Mouse (Mus musculus) c-Kit-positive CD71-negative TER-119-negative erythroid progenitor cells, embryonic 14.5 days (primary cell): Measurements from ENCODE around the gene Zfp955a.
"Not testable (repeated sequence)": the region's sequence is repeated elsewhere in the genome, so short reads cannot be mapped to it uniquely, and the experiment has no call there.

Experiments used
- DNase-seq: peaks from one replicate; pipeline ENCODE4 v3.0.0-alpha.2; 2013; ENCODE audit warnings: low read depth

Zfp955a gene

GRCm38 (mm10) chr17:33254530-33255318 is at the start of gene Zfp955a:
Gene Zfp955a (minus strand): TSS chr17:33255145.
- not testable (repeated sequence) for DNase-seq

GRCm38 (mm10) chr17:33289876-33290149 is 34.9 kb upstream of the Zfp955a start:
- DNase-seq: not testable (repeated sequence)

DNA sequence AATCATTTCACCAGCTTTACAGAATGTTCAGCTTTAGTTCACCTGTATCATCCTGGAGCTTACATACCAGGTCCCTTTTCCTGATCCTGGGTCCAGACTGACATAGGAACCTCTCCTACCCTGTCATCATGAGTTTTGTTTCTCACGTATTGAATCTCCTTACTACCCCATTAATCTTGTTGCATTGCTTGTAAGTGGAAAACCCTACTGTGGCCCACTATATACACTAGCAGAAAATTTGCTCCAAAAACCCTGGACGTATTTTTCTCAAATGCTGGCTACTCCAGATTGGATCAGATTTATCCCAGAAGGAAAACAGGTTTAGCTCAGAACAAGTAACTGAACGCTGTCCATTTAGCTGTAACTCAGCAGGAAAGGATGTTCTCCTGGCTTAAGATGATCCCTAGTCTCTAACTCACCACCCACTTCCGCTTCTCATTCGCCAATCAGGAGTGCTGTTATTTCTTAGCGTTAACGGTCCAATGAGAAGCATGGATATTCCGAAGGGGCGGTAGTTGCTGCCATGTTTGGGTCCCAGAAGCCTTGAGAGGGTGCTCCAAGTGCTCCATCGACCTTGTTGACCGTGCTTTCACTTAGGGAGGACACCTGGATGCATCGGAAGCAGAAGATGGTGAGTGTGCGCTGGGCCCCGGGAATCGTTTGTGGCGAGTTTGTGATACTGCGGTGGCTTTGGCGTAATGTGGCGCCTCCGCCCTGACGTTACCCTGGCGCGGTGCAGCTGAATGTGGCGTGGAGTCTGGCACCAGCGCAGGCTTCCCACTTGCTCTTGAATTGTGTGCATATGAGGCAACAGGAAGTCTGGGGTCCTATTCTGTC is 34.3 kb upstream of the Zfp955a start, which contains the start of gene Zfp955b:
Gene Zfp955b, plus strand, starts transcription at position 506 of the 837 bp plus-strand sequence.
- not testable (repeated sequence) for DNase-seq

- no peak for DNase-seq
These were observed 14.0 kb upstream of the Zfp955a start for GRCm38 (mm10) chr17:33268907-33269306.

DNA sequence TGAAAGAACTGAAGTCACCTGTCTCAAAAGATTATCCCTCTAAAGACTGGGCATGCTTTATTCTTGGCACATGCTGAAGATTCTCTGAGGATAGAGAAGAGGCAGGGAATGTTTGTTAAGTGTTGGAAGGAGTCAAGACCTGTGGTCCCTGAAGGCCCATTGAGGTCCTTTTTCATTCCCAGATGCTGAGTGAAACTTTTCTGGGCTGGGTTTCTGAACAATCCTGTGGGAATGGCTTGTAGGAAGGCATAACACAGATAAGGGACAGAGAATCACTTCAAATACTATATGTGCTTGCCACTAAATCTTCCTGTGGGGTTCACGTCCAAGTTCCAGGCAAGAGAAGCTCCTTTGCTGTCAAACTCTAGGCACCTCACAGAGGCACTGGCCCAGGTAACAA is 9.4 kb upstream of the Zfp955a start, which contains the start of gene Olfr63:
Gene Olfr63, plus strand, starts transcription at position 301 of the 400 bp plus-strand sequence.
- DNase-seq: no peak

DNA sequence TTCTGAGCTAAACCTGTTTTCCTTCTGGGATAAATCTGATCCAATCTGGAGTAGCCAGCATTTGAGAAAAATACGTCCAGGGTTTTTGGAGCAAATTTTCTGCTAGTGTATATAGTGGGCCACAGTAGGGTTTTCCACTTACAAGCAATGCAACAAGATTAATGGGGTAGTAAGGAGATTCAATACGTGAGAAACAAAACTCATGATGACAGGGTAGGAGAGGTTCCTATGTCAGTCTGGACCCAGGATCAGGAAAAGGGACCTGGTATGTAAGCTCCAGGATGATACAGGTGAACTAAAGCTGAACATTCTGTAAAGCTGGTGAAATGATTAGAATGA is 343 bp upstream of the Zfp955a start:
- not testable (repeated sequence) for DNase-seq

GRCm38 (mm10) chr17:33236646-33237045 is 18.3 kb downstream of the Zfp955a start:
- DNase-seq: not testable (repeated sequence)

DNA sequence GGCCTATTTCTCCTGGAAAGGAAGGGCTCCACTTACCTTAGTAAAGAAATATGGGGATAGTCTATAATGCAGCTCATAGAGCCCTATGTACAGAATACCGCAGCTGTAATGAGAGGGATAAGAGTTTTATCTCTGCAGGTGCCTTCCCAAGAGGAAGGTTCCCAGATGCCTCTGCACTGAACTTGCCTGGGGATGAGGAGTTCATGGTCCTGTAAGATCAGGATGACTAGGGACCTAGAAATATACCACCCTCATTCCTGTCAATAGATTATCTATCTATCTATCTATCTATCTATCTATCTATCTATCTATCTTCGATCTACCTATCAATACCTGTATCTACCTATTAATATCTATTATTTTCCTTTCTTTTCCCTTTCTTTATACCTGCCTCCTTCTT is 33.4 kb downstream of the Zfp955a start, which contains the start of gene Olfr1564:
Gene Olfr1564, minus strand, starts transcription at position 101 of the 400 bp plus-strand sequence.
- no peak for DNase-seq

DNA sequence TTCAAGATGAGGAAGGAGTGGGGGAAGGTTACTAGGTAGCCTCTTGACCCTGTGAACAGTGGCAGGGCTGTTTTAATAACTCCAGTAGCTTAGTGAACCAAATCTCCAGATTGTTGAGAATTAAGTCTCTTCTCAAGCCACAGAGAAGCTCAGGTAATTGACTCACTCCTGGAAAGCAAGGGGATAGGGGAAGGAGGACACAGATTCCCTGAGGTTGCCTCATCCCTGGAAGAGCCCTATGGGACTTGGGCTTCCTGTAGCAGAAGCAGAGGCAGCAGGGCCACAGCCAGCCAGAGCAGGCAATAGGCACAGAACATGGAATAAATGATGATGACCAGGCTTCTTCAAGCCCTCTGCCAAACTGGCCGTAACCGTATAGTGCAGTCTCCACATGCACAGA is 63.9 kb downstream of the Zfp955a start, which contains the start of gene Olfr239:
Gene Olfr239, plus strand, starts transcription at position 301 of the 400 bp plus-strand sequence.
- DNase-seq: not testable (repeated sequence)
